Mouse (Mus musculus) heart, embryonic 15.5 days (tissue): ENCODE measurements around the gene 2010111I01Rik. TPM values are rescaled to one million over a fixed set of nuclear protein-coding genes. Genes with fewer than 3 reads are reported as not detected.

Experiments
- ATAC-seq: fragments of 200-750 bp; cut with Nextera tagmentation; replicated peaks from 2 replicates; pipeline ENCODE4 v1.8.0; 2017; ENCODE audit warnings: low read depth, moderate TSS enrichment; ENCODE audit not compliant: insufficient number of reproducible peaks, insufficient read depth, low FRiP score
- H3K27ac ChIP-seq: fragments of 300-500 bp; sonication (generic); 2 replicates; pipeline ENCODE4 v1.5.1; 2015; ENCODE audit warnings: mild to moderate bottlenecking, inconsistent platforms
- H3K27me3 ChIP-seq: fragments of 300-500 bp; sonication (generic); 2 replicates; pipeline ENCODE4 v1.6.1; 2015; ENCODE audit warnings: inconsistent platforms
- H3K36me3 ChIP-seq: fragments of 300-500 bp; sonication (generic); 2 replicates; pipeline ENCODE4 v1.6.1; 2015; ENCODE audit warnings: mild to moderate bottlenecking, inconsistent platforms
- H3K4me1 ChIP-seq: fragments of 300-500 bp; sonication (generic); replicated peaks from 2 replicates; pipeline ENCODE4 v1.6.1; 2015; ENCODE audit warnings: inconsistent platforms
- H3K4me2 ChIP-seq: fragments of 300-500 bp; sonication (generic); 2 replicates; pipeline ENCODE4 v1.6.1; 2015; ENCODE audit warnings: inconsistent platforms, mild to moderate bottlenecking, moderate library complexity
- H3K4me3 ChIP-seq: fragments of 300-500 bp; sonication (generic); 2 replicates; pipeline ENCODE4 v1.5.1; 2015; ENCODE audit warnings: mild to moderate bottlenecking, inconsistent platforms
- H3K9ac ChIP-seq: fragments of 300-500 bp; sonication (generic); 2 replicates; pipeline ENCODE4 v1.6.1; 2015; ENCODE audit warnings: mild to moderate bottlenecking, inconsistent platforms
- H3K9me3 ChIP-seq: fragments of 300-500 bp; sonication (generic); replicated peaks from 2 replicates; pipeline ENCODE4 v1.6.1; 2016; ENCODE audit warnings: inconsistent platforms
- WGBS: fragments of 180-500 bp; shearing (Covaris S2); methylation state at CpG from one replicate; pipeline ENCODE4 v1.1.7; 2015; ENCODE audit warnings: mixed read lengths; 5-methylcytosine and 5-hydroxymethylcytosine counted together
- polyA plus RNA-seq: library from polyadenylated mRNA; unstranded; fragments of >200 nt; fragmentation: Nextera tagmentation; extraction: Ambion mirVana; gene quantifications from 2 replicates; pipeline ENCODE4 v1.2.1, GENCODE M21; 2015

2010111I01Rik gene
- polyA plus RNA-seq, 1 experiment from 2014 or later = 59.9 TPM

DNA sequence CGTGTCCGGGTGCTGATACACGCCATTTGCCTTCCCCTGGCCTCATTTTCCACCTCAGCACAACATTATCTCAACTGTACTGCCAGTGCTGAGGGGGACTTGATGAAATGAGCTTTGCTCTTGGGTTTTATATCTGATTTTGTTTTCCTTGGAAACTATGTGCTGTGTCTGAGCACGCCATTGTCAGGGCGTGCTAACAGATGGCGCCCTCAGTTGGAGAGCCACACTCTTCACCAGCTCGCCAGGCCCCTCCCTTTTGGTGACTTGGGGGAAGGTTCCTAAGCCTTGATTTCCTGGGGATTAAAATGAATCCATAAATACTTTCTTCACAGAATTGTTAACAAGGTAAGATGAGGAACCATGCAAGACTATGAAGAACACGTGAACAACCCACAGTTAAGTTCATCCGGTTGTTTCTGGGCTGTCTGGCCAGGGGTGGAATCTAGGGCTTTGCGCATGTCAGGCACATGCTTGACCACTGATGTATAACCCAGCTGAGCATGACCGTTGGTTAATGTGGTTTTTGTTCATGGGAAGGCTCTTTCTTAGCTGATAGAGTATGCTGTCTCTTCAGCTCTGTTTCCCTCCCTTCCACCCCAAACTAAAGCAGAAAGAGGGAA is 321.9 kb downstream of the 2010111I01Rik start:
- H3K36me3 ChIP-seq = peaks cover 47% of the 10 kb centered on the region

GRCm38 (mm10) chr13:63289152-63289551 is 324.5 kb downstream of the 2010111I01Rik start:
- Histone ChIP-seq H3K4me2 (no peak overlapping the region), H3K4me3 (no peak overlapping the region), H3K9ac (no peak overlapping the region), H3K4me1 (peaks cover 13% of the 10 kb centered on the region), H3K27me3 (no peaks in the 10 kb centered on the region), H3K36me3 (peaks cover 35% of the 10 kb centered on the region), H3K9me3 (no peaks in the 10 kb centered on the region), H3K27ac (no peak overlapping the region)
- no peak; the same call in 1 of the 2 replicates for ATAC-seq
- 55% methylated on average over 4 of the region's 4 CpGs for WGBS

More for the DNA sequence above, 321.9 kb downstream of the 2010111I01Rik start:
- H3K27me3 ChIP-seq = no peaks in the 10 kb centered on the region
- no peak overlapping the region for H3K4me2 ChIP-seq
- WGBS = 78% methylated on average over 11 of the region's 11 CpGs
- H3K4me3 ChIP-seq = no peak overlapping the region
- H3K9ac ChIP-seq = no peak overlapping the region
- peaks cover 16% of the 10 kb centered on the region for H3K4me1 ChIP-seq
- no peak for ATAC-seq
- 0 out of 2 replicates have a peak overlapping the region, but pooled peaks have one; percentile 29 for H3K27ac ChIP-seq
- no peaks in the 10 kb centered on the region for H3K9me3 ChIP-seq

- ATAC-seq = no peak
- H3K9ac ChIP-seq = no peak overlapping the region
- H3K27ac ChIP-seq = no peak overlapping the region
- no peaks in the 10 kb centered on the region for H3K9me3 ChIP-seq
- 79% methylated on average over 5 of the region's 5 CpGs for WGBS
- H3K4me1 ChIP-seq = peaks cover 19% of the 10 kb centered on the region
- H3K4me3 ChIP-seq = no peak overlapping the region
- H3K27me3 ChIP-seq = no peaks in the 10 kb centered on the region
- no peak overlapping the region for H3K4me2 ChIP-seq
- H3K36me3 ChIP-seq = peaks cover 33% of the 10 kb centered on the region
These were observed 325.0 kb downstream of the 2010111I01Rik start for GRCm38 (mm10) chr13:63289687-63290086.

GRCm38 (mm10) chr13:63290126-63290525 is 325.4 kb downstream of the 2010111I01Rik start:
- Histone ChIP-seq H3K4me3 (no peak overlapping the region), H3K4me2 (no peak overlapping the region), H3K9me3 (no peaks in the 10 kb centered on the region), H3K36me3 (peaks cover 29% of the 10 kb centered on the region), H3K27me3 (no peaks in the 10 kb centered on the region), H3K27ac (no peak overlapping the region), H3K9ac (no peak overlapping the region), H3K4me1 (peaks cover 22% of the 10 kb centered on the region)
- ATAC-seq = no peak
- 94% methylated on average over 4 of the region's 4 CpGs for WGBS

GRCm38 (mm10) chr13:63291016-63291415 is 326.3 kb downstream of the 2010111I01Rik start:
- H3K27me3 ChIP-seq = no peaks in the 10 kb centered on the region
- no peak overlapping the region for H3K27ac ChIP-seq
- no peaks in the 10 kb centered on the region for H3K9me3 ChIP-seq
- no peak overlapping the region for H3K9ac ChIP-seq
- H3K4me2 ChIP-seq = no peak overlapping the region
- H3K4me1 ChIP-seq = peaks cover 22% of the 10 kb centered on the region
- H3K4me3 ChIP-seq = no peak overlapping the region
- ATAC-seq = no peak
- peaks cover 34% of the 10 kb centered on the region for H3K36me3 ChIP-seq
- WGBS = 87% methylated on average over 6 of the region's 6 CpGs

GRCm38 (mm10) chr13:63293647-63294046 is 329.0 kb downstream of the 2010111I01Rik start:
- no peak for ATAC-seq
- Histone ChIP-seq H3K4me3 (no peak overlapping the region), H3K36me3 (peaks cover 40% of the 10 kb centered on the region), H3K9ac (no peak overlapping the region), H3K27me3 (no peaks in the 10 kb centered on the region), H3K4me1 (peaks cover 22% of the 10 kb centered on the region), H3K4me2 (no peak overlapping the region), H3K9me3 (no peaks in the 10 kb centered on the region), H3K27ac (peak overlapping the region; percentile 67)
- 67% methylated on average over 3 of the region's 3 CpGs for WGBS

DNA sequence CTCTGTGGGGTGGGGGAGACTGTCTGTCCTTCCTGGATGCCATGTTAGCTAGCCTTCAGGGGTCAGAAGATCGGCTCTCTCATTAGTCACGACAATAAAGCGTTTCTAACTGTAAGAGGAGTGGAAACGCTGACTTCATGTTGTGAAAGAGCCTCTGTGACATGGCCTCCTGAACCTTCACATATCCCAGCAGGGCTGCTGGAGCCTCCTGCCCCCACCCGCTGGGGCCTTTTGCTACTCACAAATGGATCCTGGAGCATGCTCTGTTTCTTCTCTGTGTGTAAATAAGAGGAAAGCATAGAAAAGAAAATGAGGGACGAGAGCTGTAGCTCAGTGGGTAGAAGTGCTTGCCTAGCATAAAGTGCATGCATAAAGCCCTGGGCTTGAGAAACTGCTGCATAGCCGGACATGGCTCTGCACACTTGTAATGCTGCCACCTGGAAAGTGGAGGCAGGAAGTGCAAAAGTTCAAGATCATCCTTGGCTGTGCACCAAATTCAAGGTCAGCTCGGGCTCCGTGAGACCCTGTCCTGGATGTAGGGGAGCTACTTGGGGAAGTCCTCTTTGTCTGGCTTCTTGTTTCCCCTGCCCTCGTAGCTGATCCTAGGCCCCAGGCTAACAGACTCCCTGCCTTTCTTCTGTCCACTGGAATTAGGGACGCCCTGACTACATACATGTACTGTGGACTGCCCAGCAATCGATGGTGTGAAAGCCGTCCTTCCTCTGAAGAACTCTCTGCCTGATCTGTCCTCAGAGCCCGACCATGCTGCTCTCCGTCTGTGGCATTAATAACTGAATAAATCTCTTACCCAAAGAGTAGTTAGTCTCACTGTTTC is 329.9 kb downstream of the 2010111I01Rik start:
- ATAC-seq = peak; percentile 31; the same call in 1 of the 2 replicates
- Histone ChIP-seq H3K36me3 (peaks cover 45% of the 10 kb centered on the region), H3K4me3 (no peak overlapping the region), H3K27ac (peak overlapping the region; percentile 67), H3K4me1 (peaks cover 22% of the 10 kb centered on the region), H3K9ac (no peak overlapping the region), H3K9me3 (no peaks in the 10 kb centered on the region), H3K4me2 (no peak overlapping the region), H3K27me3 (no peaks in the 10 kb centered on the region)
- 38% methylated on average over 15 of the region's 15 CpGs for WGBS

DNA sequence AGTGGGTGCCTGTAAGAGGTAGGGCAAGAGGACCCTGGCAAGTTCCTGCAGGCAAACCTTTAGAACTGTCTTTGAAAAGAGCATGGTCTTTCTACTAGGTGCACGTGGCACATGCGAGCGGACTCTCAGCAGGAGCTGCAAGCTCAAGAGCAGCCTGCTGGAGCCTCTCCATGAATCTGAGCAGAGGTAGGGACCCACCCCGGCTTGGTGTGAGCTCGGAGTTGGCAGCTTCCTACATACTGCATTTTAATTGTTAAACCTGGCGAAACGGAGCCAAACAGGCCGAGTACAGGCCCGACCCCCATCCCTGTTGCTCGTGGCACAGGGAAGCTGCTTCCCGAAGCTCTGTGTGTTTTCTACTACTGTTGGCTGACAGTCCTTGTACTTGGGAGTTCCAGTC is 331.6 kb downstream of the 2010111I01Rik start:
- 90% methylated on average over 11 of the region's 11 CpGs for WGBS
- Histone ChIP-seq H3K27me3 (no peaks in the 10 kb centered on the region), H3K27ac (no peak overlapping the region), H3K36me3 (peaks cover 52% of the 10 kb centered on the region), H3K4me1 (peaks cover 22% of the 10 kb centered on the region), H3K9ac (no peak overlapping the region), H3K9me3 (no peaks in the 10 kb centered on the region), H3K4me3 (no peak overlapping the region), H3K4me2 (no peak overlapping the region)
- no peak for ATAC-seq

GRCm38 (mm10) chr13:63297003-63297402 is 332.3 kb downstream of the 2010111I01Rik start:
- ATAC-seq = no peak
- H3K4me1 ChIP-seq = peaks cover 22% of the 10 kb centered on the region
- no peaks in the 10 kb centered on the region for H3K9me3 ChIP-seq
- H3K4me3 ChIP-seq = no peak overlapping the region
- no peak overlapping the region for H3K27ac ChIP-seq
- WGBS = 92% methylated on average over 2 of the region's 2 CpGs
- H3K4me2 ChIP-seq = no peak overlapping the region
- no peaks in the 10 kb centered on the region for H3K27me3 ChIP-seq
- no peak overlapping the region for H3K9ac ChIP-seq
- peaks cover 59% of the 10 kb centered on the region for H3K36me3 ChIP-seq

GRCm38 (mm10) chr13:63297933-63298332 is 333.2 kb downstream of the 2010111I01Rik start:
- Histone ChIP-seq H3K36me3 (peaks cover 68% of the 10 kb centered on the region), H3K4me1 (peaks cover 18% of the 10 kb centered on the region), H3K4me2 (no peak overlapping the region), H3K9ac (no peak overlapping the region), H3K9me3 (no peaks in the 10 kb centered on the region), H3K27me3 (no peaks in the 10 kb centered on the region), H3K4me3 (no peak overlapping the region), H3K27ac (no peak overlapping the region)
- WGBS = 89% methylated on average over 3 of the region's 3 CpGs
- no peak for ATAC-seq

DNA sequence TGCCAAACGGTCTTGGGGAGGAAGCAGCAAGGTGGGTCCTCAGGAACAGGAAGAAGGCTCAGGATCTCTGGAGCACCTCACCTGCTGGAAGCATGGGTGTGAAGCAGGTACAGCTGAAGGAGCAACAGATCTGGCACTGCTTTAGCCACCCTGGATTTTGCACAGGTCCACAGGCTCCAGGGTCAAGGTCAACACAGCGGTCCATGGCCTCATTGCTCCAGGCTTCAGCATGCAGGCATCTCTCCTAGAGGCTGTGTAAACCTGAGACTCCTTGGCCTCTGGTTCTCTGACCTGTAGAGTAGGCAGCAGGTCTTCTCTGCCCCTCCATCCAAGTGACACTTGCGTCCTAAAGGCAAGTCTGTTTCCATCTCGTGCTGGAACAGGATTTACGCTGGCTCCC is 334.2 kb downstream of the 2010111I01Rik start:
- no peak overlapping the region for H3K4me2 ChIP-seq
- H3K4me3 ChIP-seq = no peak overlapping the region
- no peak overlapping the region for H3K27ac ChIP-seq
- no peak for ATAC-seq
- H3K27me3 ChIP-seq = no peaks in the 10 kb centered on the region
- H3K36me3 ChIP-seq = peaks cover 78% of the 10 kb centered on the region
- H3K9ac ChIP-seq = no peak overlapping the region
- 85% methylated on average over 5 of the region's 5 CpGs for WGBS
- H3K4me1 ChIP-seq = peaks cover 12% of the 10 kb centered on the region
- no peaks in the 10 kb centered on the region for H3K9me3 ChIP-seq
